Mouse (Mus musculus): ENCODE measurements around the gene Foxn1.

Foxn1 gene

DNA sequence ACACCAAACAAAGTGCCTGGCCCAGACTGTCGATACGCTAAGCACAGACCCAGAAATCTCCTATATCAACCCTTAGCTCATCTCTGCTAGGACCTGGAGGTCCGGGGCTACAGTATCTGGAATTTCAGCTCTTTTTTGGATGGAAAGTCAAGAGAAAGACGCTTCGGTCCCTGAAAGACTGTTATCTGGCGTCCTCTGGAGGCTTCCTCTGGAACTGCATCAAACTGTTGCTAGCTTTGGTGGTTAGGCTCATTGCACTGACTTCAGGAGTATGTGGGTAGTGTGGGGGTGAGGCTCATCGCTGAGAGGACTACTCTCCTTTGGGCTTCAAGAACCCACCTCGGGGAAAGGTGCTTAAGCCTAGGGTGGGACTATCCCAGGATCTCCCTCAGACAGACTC lies 13.3 kb upstream of the Foxn1 start:
- peak; percentile 62 for DNase-seq

DNA sequence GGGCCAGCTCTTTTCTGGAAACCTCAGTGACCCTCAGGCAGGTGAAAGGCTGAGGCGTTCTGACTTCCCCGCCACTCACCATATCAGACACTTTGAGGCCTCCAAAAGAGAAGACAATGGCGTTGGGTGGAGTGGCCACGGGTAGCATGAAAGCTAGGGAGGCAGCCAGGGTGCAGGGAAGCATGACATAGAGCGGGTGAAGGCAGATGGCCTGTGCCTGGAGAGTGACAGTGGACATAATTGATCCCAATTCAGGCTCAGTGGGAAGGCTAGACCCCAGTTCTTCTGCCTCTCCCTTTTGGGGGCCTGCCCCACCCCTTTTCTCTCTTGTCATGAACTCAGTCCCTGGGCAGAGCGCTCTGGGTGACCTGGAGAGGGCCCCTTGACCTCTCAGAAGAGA lies 11.9 kb upstream of the Foxn1 start:
- no peak for DNase-seq

DNA sequence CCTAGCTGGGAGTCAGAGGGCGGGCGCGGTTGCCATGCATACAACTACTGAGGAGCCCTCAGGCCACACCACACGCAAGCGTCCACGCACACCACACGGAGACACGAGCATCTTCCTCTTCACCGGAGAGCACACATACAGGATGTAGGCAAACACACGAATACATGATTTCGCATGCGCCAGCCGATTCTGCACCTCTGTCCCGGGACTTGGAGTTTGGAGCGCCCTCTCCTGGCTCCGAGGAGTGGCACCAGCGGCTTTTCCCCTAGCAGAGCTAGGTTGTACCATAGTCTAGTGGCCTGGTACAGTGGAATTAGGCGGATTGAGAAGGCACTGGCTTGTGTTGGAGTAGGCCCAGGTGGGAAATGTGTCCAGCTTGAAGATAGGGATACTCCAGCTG lies 11.0 kb upstream of the Foxn1 start:
- DNase-seq = peak; percentile 23

DNA sequence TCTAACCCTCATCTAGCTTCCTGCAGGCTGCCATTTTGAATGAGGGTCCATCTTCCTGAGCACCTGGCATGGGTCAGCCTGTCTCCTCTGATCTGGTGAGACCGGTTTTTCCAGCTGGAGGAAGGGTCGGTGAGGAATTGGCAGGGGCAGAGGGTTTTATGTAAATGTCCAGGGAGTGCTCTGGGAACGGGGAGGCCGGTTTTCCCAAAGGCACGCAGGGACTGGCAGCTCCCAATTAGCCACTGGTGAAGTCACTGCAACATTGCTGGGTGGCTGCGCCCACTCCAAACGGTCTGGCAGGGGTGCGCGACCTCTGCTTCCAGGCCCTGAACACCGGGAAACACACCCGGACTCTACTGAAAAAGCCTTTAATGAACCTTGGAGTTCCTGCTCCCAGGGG lies 10.6 kb upstream of the Foxn1 start:
- no peak for DNase-seq

DNA sequence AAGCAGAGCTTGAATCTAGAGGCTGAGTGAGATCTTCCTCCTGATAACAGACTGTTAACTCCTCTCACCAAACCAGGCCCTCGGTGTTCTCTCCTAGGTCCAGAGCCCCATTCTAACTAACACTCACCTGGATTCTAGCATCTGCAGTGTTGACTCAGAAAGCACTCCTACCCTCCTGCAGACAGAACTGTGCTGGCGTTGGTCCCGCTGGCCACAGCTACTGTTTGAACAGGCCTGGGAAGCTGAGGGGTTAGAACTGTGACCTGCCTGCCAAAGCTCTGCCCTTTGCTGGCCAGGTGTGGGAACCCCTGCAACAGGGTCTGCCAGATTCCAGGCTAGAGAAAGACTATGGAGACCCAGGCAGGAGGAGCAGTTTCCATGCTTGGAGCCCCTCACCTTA lies 6.4 kb upstream of the Foxn1 start:
- DNase-seq = no peak

DNA sequence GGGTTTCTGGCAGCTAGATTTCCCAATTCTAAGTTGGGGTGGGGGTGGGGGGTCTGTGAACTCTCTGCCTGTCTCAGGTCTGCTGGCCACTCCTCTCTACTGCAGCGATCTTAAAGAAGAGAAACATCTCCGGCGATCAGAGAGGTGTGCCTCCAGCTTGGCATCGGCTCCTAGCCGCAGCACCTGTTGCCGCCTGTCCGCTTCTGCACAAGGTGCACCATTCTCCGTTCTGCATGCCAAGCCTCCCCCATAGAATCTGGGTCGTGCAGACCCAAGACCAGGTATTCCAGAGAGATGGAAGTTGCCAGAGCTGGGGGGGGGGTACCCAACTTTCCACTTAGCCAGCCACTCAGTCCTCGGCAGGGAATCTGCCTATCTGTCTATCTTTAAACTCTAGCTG lies 582 bp downstream of the Foxn1 start:
- DNase-seq = no peak

DNA sequence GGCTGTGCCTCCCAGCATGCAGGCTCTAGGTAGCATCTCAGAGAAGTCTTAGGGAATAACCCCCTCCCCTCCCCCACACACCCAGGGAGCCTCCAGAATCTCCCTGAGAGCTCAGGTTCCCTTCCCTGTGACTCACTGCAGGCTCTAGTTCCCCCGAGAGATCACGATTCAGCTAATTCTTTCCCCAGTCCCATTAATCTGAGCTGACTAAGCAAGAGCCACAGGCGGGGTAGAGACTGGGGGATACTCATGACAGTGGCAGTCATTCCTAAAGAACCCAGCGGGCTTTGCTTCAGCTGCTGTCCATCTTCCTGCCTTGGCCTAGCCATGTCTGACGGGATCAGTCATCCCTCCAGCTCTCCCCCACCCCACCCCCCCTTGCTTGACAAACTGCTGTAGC lies 3.7 kb downstream of the Foxn1 start:
- DNase-seq = no peak

DNA sequence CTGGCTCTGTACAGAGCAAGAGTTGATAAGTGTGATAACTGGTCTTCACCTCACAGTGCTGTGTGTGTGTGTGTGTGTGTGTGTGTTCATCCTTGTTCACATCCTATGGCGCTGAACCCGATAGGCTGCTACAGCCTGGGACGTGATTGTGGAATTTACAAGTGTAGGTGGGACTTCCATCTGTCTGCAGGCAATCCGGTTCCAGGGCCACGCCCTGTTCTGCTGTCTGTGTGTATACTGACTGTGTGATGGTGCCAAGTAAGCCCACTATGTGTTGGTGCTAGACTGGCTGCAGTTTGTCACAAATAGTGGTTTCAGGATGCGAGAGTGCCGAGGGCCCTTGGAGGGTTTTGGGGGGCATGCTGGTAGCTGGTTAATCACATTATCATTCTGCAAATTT lies 4.1 kb downstream of the Foxn1 start:
- DNase-seq = no peak

DNA sequence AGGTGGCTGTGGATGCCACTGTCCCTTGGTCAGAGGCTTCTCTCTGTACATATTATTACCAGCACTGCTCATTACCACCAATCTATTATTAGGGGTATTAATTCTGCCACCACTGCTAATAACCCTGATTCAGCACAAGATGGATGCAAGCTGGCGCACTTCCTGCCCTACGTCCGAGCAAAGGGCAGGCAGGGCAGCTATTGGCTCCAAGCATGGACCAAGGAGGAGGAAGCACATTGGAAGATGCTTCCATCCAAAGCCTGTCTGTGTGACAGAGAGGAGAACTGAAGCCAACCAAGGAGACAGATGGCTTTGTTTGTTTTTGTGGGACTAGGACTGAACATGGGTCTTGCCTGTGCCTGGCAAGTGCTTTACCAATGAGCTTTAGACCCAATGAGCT lies 5.4 kb downstream of the Foxn1 start:
- no peak for DNase-seq

DNA sequence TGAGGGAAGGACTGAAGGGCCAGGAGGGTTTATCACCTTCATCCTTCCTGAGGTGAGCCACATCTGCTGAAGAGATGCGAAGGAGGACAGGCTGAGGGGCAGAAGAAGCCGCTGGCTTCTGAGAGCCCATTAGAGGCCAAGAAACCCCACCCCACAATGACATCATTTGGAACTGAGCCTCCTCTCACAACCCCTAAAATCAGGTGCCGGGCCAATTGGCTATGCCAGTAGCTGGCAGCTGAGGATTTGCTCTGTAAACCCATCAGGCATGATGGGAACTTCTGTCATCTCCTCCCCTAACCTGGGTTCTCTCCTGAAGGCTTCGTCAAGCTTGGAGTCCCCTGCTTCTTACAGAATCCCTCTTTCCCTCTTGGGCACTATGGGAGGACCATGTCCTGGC lies 6.0 kb downstream of the Foxn1 start:
- DNase-seq = no peak

DNA sequence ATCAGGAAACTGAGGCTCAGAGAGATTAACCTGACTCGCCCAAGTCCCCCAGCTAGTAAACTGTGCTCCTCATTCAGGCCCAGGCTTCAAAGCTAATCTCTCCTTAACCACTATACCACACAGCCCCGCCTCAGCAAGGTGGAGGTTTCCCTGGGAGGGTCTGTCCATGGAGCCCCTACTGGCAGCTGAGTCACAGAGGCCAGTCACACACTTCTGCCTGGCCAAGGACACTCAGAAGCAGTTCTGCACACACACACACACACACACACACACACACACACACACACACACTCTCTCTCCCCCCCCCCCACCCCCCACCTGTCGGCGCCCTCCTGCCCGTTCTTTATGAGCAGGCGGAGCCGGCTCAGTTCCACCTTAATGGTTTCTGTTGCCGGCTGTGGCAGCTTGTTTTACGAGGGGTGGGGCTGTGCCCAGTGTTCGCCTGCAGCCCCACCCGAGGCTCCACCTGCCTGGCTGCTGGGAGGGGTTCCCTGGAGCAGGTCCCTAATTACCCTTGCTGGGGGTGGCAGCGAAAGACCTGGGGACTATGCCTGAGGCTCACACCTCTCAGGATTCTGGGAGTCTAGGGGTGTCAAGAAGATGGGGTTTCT lies 8.7 kb downstream of the Foxn1 start:
- DNase-seq = no peak

DNA sequence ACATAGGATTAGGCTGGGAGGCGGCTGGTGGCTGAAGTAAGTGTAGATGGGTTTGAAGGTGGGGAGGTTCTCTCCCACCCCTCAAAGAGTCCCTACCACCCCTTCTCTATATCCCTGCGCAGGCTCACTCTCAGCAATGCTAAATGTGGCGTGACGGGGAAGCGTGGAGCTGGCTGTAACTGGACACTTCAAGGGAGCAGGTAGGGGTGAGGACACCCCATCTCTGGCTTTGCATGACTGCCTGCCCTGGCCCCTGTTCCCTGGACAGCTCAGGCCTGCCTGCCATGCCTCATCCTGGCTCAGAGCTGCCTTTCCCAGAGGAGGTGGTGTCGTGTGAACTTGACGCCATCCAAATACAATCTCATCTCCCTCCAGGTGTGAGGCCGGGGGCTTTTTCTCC lies 12.2 kb downstream of the Foxn1 start:
- no peak for DNase-seq

DNA sequence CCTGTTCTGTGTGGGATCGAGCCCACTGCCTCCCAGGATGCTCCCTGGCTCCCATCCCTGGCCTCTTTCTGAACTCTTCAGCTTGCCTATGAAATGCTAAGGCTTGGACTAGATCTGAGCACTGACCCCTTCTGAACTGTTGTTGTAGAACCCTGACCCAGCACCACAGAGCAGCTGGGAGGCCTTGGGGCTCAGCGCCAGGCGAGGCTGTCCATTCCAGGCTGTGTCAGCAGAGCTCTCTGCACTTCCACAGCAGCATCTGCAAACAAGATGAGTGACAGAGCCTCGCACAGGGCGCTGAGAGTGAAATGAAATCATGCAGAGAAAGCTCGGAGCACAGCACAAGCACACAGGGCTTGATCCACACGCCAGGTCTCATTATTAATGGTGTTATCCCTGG lies 13.7 kb downstream of the Foxn1 start:
- DNase-seq = no peak

DNA sequence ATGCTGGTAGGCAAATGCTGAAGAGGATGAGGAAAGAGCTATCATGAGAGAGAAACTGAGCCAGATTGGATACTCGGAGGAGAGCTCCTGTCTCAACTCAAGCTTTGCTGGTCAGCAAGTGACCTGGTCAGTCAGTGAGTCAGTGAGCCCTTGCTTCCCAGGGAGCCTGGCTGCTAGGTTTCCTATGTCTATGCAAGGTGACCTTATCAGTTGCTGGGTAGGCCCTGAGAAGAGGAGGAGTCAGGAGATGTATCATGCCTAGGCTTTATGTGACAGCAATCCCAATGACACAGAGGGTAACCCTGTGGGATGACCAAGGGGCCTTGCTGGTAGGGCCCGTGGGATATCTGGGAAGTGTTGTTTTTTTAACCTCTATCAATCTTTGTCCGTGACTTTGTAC lies 14.2 kb downstream of the Foxn1 start:
- DNase-seq = no peak

DNA sequence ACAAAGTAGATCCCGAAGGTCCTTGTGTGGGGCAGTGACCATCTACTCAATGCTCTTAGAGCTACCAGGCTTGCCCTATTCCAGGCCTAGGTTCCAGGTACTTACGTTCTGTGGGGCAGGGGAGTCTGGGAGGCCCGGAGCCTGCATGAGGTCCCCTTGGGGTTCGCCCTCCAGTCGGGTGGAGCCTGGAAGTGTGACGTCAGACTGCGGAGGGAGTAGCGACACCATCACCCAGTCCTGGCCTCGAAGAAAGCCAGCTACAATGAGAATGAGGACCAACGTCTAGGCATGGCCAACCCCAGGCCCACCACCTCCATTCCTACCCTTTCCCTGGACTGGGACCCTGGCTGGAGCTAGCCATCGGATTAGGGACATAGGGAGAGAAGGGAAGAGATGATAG lies 14.6 kb downstream of the Foxn1 start:
- no peak for DNase-seq

DNA sequence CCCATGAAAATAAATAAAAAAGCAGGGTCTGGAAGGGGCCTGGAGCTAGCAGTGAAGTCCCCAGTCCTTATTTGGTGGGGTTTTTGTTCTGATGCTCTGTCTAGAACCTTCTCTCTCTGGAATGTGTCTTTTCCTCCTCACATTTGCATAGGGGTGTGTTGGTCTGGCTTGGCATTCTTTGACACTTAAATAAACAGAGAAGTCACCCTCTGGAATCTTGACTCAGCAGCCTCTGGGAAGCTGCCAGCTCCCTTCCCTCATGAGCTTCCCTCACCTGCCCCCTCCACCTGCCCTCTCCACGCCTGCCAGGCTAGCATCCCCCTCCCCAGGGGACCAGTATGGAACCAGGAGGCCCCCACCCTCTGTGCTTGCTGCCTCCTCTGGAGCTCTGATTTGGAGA lies 16.0 kb downstream of the Foxn1 start:
- DNase-seq = no peak

DNA sequence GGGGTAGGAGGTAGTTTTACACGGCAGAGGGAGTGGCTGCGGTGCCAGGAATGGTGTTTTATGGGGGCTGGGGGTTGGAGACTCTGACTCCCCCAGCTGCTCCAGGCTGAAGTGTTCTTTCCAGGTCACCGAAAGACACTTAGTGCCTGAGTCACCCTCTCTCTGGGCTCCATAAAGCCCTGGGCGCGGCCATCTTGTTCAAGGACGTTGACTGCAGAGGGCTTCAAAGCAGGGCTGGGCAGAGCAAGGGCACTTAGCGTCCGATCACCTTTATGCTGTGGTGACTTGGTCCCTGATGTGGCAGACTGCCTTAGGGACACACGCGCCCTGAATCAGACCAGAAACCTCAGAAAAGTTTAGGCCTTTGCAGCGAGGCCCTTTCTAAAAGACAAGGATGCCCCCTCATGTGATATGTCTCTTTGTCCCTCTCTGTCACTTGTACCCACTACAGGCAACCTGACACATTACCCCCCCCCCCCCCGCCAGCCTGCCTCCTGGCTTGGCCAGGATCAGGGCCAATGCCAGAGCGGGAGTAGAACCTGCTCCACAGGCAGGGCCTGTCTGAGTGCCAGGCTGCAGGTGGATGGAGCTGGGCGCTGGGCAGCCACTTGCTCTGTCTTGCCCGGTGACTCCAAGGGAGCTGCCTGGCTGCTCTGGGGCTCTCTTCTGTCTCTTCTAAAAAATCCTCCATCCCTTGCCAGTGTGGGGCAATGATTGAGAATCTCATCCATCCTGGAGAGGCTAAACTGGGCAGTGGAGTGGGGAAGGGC lies 18.7 kb downstream of the Foxn1 start:
- no peak for DNase-seq

DNA sequence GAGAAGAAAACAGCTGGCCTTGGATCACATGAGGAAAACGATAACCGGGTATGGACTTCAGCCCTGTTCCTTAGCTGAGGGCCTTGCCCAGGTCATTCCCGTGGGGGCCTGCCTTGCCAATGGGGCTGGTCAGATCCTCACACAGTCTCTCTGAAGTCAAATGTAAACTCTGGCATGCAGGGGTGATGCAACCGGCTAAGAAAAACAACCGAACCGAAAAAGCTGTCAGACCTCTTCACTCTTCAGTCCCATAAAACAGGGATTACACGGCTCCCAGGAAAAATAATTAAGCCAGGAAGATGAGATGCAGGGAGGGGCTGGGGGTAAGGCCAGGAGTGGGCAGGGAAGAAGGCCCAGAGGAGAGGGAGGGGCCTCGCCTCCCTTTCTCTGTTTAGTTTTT lies 22.3 kb downstream of the Foxn1 start:
- DNase-seq = no peak

DNA sequence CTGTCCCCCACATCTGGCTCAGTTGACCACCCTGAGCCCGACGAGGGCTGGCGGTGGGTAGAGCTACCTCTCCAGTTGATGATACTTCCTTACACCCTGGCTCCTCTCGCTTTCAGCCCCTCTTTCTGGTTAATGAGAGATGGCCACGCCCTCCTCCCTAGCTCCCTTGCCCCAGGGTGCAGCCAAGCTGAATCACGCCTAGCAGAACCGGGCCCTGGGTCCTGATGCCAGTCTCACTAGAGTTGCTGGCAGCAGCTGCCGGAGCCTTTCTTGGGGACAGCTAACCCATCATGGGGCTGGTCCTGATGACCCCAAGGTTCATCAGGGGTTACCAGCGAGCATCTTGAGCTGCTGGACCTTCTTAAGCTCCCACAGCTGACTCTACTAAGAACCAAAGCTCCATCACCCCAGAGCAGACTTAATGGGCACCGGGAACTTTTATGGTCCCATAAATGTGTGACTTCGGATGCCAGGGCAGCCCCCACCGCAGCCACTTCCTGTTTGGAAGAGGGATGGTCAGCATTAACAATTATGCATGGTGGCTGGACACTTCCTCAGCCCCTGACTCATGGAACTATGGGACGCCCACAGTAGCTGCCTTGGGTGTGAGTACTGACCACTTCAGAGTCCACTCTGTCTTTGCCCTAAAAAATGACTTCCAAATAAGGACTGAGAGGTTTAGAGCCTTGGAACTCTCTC lies 22.9 kb downstream of the Foxn1 start:
- DNase-seq = no peak

DNA sequence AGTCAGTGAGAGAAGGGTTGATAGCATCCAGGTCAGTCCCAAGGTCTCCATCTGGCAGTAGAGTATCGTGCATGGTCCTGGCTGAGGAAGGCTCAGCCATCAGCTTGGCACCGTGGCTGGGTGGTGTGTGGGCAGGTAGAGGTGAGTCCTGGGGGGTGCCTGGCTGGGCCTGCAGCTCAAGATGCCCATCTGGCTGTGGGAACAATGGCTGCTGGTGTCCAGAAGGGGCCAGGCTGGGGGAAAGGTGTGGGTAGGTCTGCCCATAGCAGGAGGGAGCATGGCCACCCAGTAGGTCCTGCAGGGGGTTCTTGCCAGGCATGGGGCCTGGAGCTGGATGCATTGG lies 25.6 kb downstream of the Foxn1 start:
- DNase-seq = no peak

DNA sequence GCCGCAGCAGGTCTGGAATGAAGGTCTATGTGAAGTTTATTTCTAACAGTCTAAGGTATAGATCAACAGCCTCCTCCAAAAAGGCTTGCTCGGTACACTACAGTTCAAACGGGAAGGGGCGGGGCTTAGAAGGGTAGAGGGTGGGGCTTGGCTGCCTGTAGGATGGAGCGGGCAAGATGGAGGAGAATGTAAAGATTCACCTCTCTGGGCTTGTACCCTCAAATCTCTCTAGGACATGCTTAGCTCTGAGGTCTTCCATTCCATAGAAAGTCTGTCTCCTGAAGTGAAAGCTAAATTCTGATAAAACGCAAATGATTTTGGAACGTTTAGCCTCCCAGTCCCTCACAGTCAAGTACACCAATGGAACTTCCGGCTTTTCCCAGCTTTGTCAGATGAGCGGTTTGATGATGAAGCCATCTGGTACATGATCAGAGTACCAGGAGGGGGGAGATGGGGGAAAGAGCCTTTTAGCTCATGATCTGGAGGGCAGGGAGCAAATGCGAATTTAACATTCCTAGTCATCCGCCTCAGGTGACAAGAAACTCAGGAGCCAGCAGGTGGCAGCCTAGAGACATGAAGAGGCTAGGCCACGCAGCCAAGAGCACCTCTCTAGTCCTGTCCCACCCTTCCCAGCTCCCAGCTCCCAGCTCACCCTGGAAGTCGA lies 26.1 kb downstream of the Foxn1 start:
- peak; percentile 59 for DNase-seq

DNA sequence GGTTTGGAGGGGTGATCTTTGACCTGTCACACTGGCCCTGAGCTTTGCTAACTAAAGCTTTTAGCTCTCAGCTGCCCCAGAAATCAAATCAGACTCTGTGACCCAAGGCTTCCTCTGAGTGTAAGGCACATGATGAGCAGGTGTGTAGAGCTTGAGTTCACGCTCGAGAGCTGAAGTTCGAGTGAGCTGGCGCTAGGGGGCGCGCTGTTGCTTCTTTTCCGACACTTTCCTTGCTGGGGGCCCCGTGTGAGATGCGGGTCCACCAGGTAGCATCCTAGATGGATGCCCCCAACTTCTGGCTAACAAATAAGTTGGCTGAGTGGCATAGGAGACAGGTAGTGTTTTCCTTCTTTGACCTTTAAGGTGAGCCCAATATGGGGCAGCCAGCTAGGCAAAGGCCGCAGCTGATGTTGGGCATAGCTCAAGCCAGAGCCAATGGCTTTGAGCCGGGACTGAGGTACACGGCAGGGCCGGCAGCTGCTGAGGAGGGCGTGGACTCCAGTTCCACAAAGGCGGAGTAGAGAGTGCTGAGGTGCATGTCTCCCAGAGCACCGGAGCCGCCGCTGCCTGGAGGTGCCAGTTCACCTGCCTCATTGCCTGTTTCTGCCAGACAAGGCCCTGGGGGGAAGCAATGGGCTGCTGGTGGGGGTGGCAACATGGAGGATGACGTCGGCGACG lies 27.9 kb downstream of the Foxn1 start:
- DNase-seq = no peak

DNA sequence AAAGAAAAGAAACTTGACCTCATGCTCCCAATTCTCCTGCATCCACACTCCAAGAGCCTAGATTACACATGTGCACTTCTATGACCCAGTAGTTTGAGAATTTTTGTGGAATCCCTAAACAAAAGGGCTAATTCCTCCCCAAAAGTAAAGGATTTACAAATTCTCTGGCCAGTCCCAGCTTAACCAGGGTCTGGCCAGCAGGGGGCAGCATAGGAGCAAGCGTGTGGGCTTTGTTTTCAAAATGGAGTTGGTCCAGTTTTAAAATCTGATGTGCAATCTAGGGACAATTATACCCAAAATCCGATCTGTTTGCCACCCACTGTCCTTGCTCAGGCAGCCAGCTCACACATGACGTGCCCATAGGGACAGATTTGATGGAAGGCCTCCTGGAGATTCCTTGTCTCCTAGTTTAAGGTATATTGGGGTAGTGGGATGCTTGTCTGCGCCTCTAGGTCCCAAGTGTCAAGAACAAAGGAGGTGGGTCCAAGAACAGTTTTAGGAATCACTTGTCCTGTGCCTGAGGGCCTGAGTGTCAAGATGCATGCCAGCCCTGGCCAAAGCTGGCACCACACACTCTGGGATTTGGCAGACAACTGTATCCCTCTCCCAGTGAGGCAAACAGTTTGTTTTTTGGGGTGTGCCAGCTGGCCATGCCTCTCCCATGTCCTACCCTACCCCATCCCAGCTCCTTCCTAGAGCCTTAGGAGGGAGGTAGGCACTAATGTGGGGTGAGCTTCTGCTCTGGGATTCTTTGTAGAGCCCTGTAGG lies 30.7 kb downstream of the Foxn1 start:
- no peak for DNase-seq

All from right cerebral cortex, postnatal 25 days (tissue).